Mouse (Mus musculus) liver, adult 2 months (tissue): ENCODE measurements at regions not wholly inside any gene's neighbourhood (a gene's known extent, or its start where the extent isn't known, plus 50 kb on each side); places are given as distances from the start of the nearest gene placed in this dataset.

Experiments
- DNase-seq: peaks from one replicate; pipeline ENCODE4 v3.0.0-alpha.2; 2011; ENCODE audit warnings: low read depth, low spot score; ENCODE audit errors: extremely low read depth
- H3K27ac ChIP-seq: fragments of 200-500 bp; replicated peaks from 2 replicates; pipeline ENCODE4 v1.5.1; 2012; ENCODE audit warnings: low read depth, mild to moderate bottlenecking, control low read depth, inconsistent platforms, low read length; ENCODE audit not compliant: insufficient read depth
- H3K27me3 ChIP-seq: fragments of 200-500 bp; 2 replicates; pipeline ENCODE4 v1.6.1; 2012; ENCODE audit warnings: mild to moderate bottlenecking, moderate library complexity, low read length, inconsistent platforms; ENCODE audit not compliant: control insufficient read depth, insufficient read depth
- H3K36me3 ChIP-seq: fragments of 200-500 bp; 2 replicates; pipeline ENCODE4 v1.6.1; 2012; ENCODE audit warnings: low read length, inconsistent platforms; ENCODE audit not compliant: control insufficient read depth, insufficient read depth
- H3K4me1 ChIP-seq: fragments of 200-500 bp; 2 replicates; pipeline ENCODE4 v1.6.1; 2011; ENCODE audit warnings: low read length; ENCODE audit not compliant: control insufficient read depth, insufficient read depth
- H3K4me3 ChIP-seq: fragments of 200-500 bp; 2 replicates; pipeline ENCODE4 v1.5.1; 2011; ENCODE audit warnings: low read depth, mild to moderate bottlenecking, control low read depth, low read length, moderate library complexity; ENCODE audit not compliant: insufficient read depth
- H3K79me2 ChIP-seq: fragments of 200-500 bp; 2 replicates; pipeline ENCODE4 v1.6.1; 2012; ENCODE audit warnings: inconsistent platforms, mild to moderate bottlenecking, low read length, moderate library complexity; ENCODE audit not compliant: control insufficient read depth, insufficient read depth
- H3K9ac ChIP-seq: fragments of 200-500 bp; 2 replicates; pipeline ENCODE4 v1.6.1; 2012; ENCODE audit warnings: low read depth, mild to moderate bottlenecking, control low read depth, inconsistent platforms, low read length
- CTCF ChIP-seq: fragments of 200-500 bp; IDR thresholded peaks from 2 replicates; pipeline ENCODE4 v1.5.1; 2011; ENCODE audit warnings: low read depth, low read length, control low read depth
- POLR2A ChIP-seq: fragments of 200-500 bp; IDR thresholded peaks from 2 replicates; pipeline ENCODE4 v1.6.1; 2011; ENCODE audit warnings: low read length, control low read depth; ENCODE audit not compliant: insufficient read depth; ENCODE audit errors: extremely low read depth
- WGBS: fragments of 180-500 bp; shearing (Covaris S2); methylation state at CpG from one replicate; pipeline ENCODE4 v1.1.7; 2018; 5-methylcytosine and 5-hydroxymethylcytosine counted together

DNA sequence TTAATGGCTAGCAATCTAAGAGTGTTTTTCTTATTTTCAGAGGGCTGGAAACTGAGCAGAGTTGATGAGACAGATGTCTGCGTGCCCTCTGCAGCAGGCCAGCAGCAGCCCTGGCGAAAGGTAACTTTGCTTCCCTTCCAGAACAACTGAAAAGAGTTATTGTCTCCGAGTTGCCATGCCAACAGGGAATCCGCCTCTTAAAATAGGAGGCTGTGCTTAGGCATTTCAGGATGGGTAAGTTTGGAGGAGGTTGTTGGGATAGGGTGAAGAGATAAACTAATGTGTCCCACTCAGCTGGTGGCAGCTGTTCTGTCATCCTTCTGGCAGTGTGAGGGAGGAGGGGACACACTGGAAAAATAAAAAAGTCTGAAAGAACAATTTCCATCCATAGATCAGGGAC, 100.6 kb upstream of the Sertad2 start:
- Histone ChIP-seq H3K4me1 (peaks cover 5% of the 10 kb centered on the region; the same call in 1 of the 2 replicates), H3K79me2 (no peaks in the 10 kb centered on the region), H3K36me3 (no peaks in the 10 kb centered on the region), H3K27me3 (no peaks in the 10 kb centered on the region), H3K9ac (no peak overlapping the region), H3K4me3 (no peak overlapping the region), H3K27ac (no peak overlapping the region)
- WGBS: 84% methylated on average over 4 of the region's 4 CpGs
- TF ChIP-seq CTCF (no peak), POLR2A (no peak)
- DNase-seq: no peak

DNA sequence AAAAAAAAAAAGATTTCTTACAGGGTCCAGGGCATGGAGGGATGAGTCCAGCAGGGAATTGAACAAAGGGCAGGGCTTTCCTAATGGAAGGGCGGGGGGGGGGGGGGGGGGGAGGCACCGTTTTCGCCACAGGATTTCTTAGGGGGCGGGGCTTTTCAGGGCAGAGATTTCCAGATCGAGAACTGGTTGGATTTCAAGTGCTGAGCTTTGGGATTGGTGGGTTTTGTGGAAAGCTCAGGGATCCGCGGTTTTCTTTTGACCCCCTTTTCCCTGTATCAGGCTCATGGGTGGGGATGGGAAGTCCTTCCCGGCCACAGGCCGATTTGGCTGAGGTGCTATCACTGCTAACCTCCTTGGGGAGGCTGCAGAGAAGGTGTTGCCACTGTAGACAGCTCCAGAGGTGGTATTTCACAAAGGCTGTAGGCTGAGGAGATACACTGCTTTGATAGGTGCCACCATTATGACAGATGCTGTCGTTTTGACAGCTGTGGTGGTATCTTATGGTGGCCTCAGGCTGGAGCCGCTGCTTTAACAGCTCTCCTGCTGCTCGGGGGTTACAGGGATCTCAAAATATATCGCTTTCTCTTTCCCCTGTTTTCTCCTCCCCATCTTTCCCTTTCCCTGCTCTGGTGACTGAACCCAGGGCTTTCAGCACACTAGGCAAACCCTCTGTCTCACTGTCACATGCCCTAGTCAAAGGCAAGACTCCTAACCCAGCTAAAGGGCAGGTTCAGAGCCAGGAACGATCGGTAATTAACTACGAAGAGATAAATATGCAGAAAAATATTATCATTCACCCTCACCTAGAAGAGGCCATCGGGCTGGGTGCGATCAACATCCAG, 97.8 kb upstream of the Sertad2 start:
- Histone ChIP-seq H3K27ac (no peak overlapping the region), H3K36me3 (no peaks in the 10 kb centered on the region), H3K4me1 (peaks cover 5% of the 10 kb centered on the region; the same call in 1 of the 2 replicates), H3K4me3 (no peak overlapping the region), H3K27me3 (no peaks in the 10 kb centered on the region), H3K9ac (peak overlapping the region; percentile 6; the same call in 1 of the 2 replicates), H3K79me2 (no peaks in the 10 kb centered on the region)
- WGBS: 13% methylated on average over 18 of the region's 18 CpGs
- DNase-seq: no peak
- no peak for TF ChIP-seq CTCF
- no peak for TF ChIP-seq POLR2A

- no peaks in the 10 kb centered on the region for H3K36me3 ChIP-seq
- H3K4me3 ChIP-seq: no peak overlapping the region
- peak; percentile 54 for DNase-seq
- H3K79me2 ChIP-seq: no peaks in the 10 kb centered on the region
- H3K27me3 ChIP-seq: no peaks in the 10 kb centered on the region
- no peak overlapping the region; the same call in 1 of the 2 replicates for H3K9ac ChIP-seq
- H3K4me1 ChIP-seq: peaks cover 5% of the 10 kb centered on the region; the same call in 1 of the 2 replicates
- 3% methylated on average over 6 of the region's 6 CpGs for WGBS
- peak; percentile 91 for TF ChIP-seq CTCF
- no peak for TF ChIP-seq POLR2A
- no peak overlapping the region for H3K27ac ChIP-seq
These were observed 97.2 kb upstream of the Sertad2 start for GRCm38 (mm10) chr11:20445903-20446264.

GRCm38 (mm10) chr11:20452901-20453300, 90.2 kb upstream of the Sertad2 start:
- peak overlapping the region; percentile 70 for H3K9ac ChIP-seq
- peak; percentile 93 for DNase-seq
- peak overlapping the region; percentile 42 for H3K4me3 ChIP-seq
- WGBS: 30% methylated on average over 4 of the region's 4 CpGs
- no peaks in the 10 kb centered on the region for H3K36me3 ChIP-seq
- H3K79me2 ChIP-seq: no peaks in the 10 kb centered on the region; the same call in 1 of the 2 replicates
- peaks cover 13% of the 10 kb centered on the region for H3K4me1 ChIP-seq
- TF ChIP-seq CTCF (no peak), POLR2A (no peak)
- peak overlapping the region; percentile 87 for H3K27ac ChIP-seq
- H3K27me3 ChIP-seq: no peaks in the 10 kb centered on the region

- no peaks in the 10 kb centered on the region for H3K36me3 ChIP-seq
- peak overlapping the region; percentile 87 for H3K27ac ChIP-seq
- WGBS: 30% methylated on average over 7 of the region's 7 CpGs
- H3K27me3 ChIP-seq: no peaks in the 10 kb centered on the region
- peak overlapping the region; percentile 70 for H3K9ac ChIP-seq
- TF ChIP-seq CTCF (no peak), POLR2A (0 out of 2 replicates have a peak, but pooled peaks have one; percentile 18)
- no peaks in the 10 kb centered on the region; the same call in 1 of the 2 replicates for H3K79me2 ChIP-seq
- peak; percentile 98 for DNase-seq
- peaks cover 13% of the 10 kb centered on the region for H3K4me1 ChIP-seq
- H3K4me3 ChIP-seq: no peak overlapping the region
These were observed 89.3 kb upstream of the Sertad2 start for GRCm38 (mm10) chr11:20453786-20454185.
